Mouse (Mus musculus) layer of hippocampus, adult 18-20 months (tissue): Measurements from ENCODE around the gene Castor1. TPM values are rescaled to one million over a fixed set of nuclear protein-coding genes. Genes with fewer than 3 reads are reported as not detected.
A peak's percentile ranks its signal among the peaks of the same experiment; 100 is the strongest.

ENCODE experiments used
- DNase-seq, 2 experiments: peaks; one replicate each; pipeline ENCODE4 v3.0.0; 2022; ENCODE audit warnings: low spot score in 2 of 2
- total RNA-seq, 2 experiments: library from RNA; stranded (reverse); gene quantifications; 2 replicates each; pipeline ENCODE4 v1.2.3; 2021

Castor1 gene
- total RNA-seq, 2 experiments from 2014 or later, result 4.3 to 4.7 TPM

GRCm38 (mm10) chr11:4205951-4206350 is 12.1 kb upstream of the Castor1 start:
- DNase-seq, result no peak

GRCm38 (mm10) chr11:4206563-4206962 is 11.5 kb upstream of the Castor1 start:
- no peak for DNase-seq

- DNase-seq, result no peak
These were observed 10.4 kb upstream of the Castor1 start for GRCm38 (mm10) chr11:4207655-4208054.

GRCm38 (mm10) chr11:4209556-4209955 is 8.5 kb upstream of the Castor1 start:
- no peak for DNase-seq

- no peak for DNase-seq
These were observed 7.2 kb upstream of the Castor1 start for GRCm38 (mm10) chr11:4210786-4211185.

GRCm38 (mm10) chr11:4213107-4213506 is 4.9 kb upstream of the Castor1 start:
- DNase-seq, result no peak

- DNase-seq, result no peak
These were observed 3.5 kb upstream of the Castor1 start for GRCm38 (mm10) chr11:4214572-4214971.

GRCm38 (mm10) chr11:4215061-4215460 is 3.0 kb upstream of the Castor1 start:
- DNase-seq, result no peak

GRCm38 (mm10) chr11:4216248-4217000 is 1.6 kb upstream of the Castor1 start:
- DNase-seq, result no peak

GRCm38 (mm10) chr11:4218637-4219036 is 612 bp downstream of the Castor1 start:
- DNase-seq, result no peak

GRCm38 (mm10) chr11:4219317-4219751 is 1.3 kb downstream of the Castor1 start:
- DNase-seq, result peak; percentile 46 to 85

- DNase-seq, result no peak
These were observed 1.9 kb downstream of the Castor1 start for GRCm38 (mm10) chr11:4219908-4220307.

GRCm38 (mm10) chr11:4220443-4221400 is 2.7 kb downstream of the Castor1 start:
- peak; percentile 32 to 69 for DNase-seq

- DNase-seq, result no peak
These were observed 4.3 kb downstream of the Castor1 start for GRCm38 (mm10) chr11:4222046-4222950.

- no peak for DNase-seq
These were observed 5.6 kb downstream of the Castor1 start for GRCm38 (mm10) chr11:4223393-4224188.

GRCm38 (mm10) chr11:4224223-4224622 is 6.2 kb downstream of the Castor1 start:
- DNase-seq, result no peak

GRCm38 (mm10) chr11:4226569-4227325 is 8.7 kb downstream of the Castor1 start:
- no peak for DNase-seq

GRCm38 (mm10) chr11:4228463-4228862 is 10.4 kb downstream of the Castor1 start:
- no peak for DNase-seq

- no peak for DNase-seq
These were observed 11.8 kb downstream of the Castor1 start for GRCm38 (mm10) chr11:4229841-4230240.
